Mouse (Mus musculus) yolk sac, embryonic 10.5 days (tissue): ENCODE results near the gene Lpp.
A peak's percentile ranks its signal among the peaks of the same experiment; 100 is the strongest.

Source experiments
- DNase-seq: peaks from one replicate; pipeline ENCODE4 v3.0.0-alpha.2; 2017; ENCODE audit warnings: low spot score

The Lpp gene

DNA sequence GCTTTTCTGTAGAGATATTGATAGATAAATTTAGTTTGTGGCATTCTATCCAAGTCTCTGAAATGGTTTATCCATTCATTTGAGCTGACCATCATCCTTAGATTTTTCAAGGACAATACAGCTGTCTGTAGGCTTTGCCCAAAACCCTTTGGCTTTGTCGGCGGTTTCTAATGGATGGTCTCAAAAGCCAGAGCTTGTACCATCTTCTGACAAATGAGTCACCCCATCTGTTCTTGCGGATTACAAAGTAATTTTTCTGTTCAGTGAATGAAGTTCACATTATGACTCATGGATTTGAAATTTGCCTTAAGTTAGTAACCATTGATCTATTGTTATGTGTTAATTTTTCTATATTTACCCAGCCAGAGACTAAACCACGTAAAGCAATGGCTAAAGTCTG is 301.8 kb downstream of the Lpp start:
- no peak for DNase-seq

- DNase-seq, result no peak
Measured at GRCm38 (mm10) chr16:24704215-24704614, 310.9 kb downstream of the Lpp start.

GRCm38 (mm10) chr16:24723641-24724040 is 330.3 kb downstream of the Lpp start:
- DNase-seq, result no peak

DNA sequence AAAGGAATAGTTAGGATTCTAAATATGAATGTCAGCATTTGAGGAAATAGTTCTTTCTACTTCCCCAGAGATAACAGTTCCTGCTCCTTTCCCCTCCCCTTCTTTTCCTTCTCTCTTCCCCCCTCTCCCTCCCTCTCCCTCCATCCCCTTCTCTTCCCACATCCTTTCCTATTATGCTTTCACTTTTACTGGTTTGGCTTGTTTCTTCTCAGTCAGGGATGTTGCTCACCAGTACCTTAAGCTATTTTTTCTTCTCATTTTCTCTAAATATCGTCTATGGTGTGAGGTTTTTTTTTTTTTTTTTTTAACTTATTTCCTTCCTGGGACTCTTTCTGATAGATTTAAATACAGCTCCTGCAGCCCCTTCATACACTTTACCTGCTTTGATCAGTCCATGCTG is 339.4 kb downstream of the Lpp start:
- no peak for DNase-seq

DNA sequence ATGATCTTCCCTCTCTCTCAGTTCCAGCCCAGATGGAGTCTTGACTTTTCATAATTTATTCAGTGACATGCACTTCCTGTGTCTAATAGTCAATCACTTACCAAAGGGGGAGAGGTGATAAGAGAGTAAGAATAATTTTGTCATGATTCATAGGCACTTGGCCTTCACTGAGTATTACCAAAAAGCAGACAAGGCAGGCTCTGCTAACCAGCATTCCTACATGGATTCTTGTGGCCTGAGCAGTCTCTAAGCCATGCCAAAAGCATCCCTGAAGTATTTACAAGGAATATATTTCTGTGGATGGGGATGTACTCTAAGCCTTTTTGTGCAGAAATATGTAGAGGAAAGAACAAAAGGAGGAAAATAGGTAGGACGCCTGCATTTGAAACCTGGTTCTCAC is 340.0 kb downstream of the Lpp start:
- no peak for DNase-seq

- DNase-seq, result no peak
Measured at GRCm38 (mm10) chr16:24735754-24736153, 342.4 kb downstream of the Lpp start.

- DNase-seq, result no peak
Measured at GRCm38 (mm10) chr16:24737362-24738057, 344.2 kb downstream of the Lpp start.

GRCm38 (mm10) chr16:24740714-24741113 is 347.4 kb downstream of the Lpp start:
- DNase-seq, result no peak

DNA sequence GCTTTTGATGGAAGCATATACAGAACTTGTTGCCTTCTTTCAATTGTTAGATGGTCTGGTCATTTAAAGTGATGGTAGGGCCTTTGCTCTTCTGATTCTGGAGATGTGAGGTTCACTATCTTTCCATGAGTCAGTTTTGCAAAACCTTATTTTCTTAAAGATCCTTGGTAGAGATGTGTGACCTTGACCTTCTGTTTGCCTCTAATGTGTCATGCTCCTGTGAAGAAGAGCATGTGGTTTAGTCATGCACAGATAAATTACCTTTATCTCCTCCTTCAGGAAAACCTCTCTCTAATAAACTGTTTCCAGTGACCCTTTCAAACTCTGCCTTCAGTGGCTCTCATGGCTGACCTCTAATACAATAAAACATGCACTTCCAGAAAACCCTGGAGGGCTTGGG is 356.5 kb downstream of the Lpp start:
- no peak for DNase-seq

- peak; percentile 27 for DNase-seq
Measured at GRCm38 (mm10) chr16:24756141-24756540, 362.8 kb downstream of the Lpp start.

DNA sequence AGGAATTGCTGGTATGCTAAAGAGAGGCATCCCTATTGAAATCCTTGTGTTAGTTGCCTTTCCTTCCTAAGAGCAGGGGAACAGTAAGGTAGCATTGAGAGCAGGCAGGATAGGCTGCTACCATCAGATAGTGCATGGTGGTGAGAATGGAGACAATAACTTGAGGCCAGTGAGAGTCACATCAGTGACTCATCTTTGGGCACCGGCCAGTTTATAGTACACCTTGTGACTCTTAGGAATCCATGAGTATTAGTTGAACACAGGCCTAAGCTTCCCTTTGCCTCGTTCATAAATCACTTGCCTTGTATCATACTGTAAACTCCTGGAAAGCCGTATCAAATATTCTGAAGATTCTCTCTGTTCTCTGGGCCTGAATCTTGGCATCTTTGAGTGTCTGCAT is 372.7 kb downstream of the Lpp start:
- DNase-seq, result no peak

DNA sequence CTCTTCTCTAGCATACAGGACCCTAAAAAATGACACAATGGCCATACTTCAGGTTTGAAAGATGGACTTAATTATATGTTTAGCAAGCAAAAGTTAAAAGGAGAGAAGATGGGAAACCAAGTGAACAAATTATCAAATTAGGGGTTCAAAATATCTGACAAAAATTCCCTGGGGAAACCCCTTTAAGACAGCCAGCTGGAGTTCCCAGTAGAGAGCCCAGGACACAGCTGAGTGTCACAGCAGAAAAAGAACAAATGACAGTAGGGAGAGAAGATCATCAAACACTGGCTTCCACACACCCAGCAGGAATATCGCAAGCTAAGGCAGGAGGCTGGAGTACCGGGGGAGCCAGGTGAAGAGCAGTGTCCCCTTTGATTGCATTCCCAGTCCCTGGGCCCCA is 373.3 kb downstream of the Lpp start:
- no peak for DNase-seq

DNA sequence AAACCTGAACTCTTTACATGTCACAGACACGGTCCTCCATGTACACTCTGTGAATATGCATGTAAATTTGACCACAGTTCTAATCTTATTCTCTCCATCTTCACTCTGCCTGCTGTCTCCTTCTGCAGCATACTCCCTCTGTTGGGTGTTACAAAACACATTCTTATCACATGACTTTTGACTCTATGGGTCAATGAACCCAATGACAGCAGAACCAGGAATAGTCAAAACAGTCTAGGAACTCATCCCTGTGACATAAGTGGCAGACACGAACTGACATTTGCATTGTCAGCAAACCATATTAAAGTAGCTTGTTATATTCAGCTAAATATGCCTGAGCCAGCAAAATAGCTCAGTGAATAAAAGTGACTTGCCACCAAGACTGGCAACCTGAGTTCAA is 383.7 kb downstream of the Lpp start:
- DNase-seq, result peak; percentile 5

DNA sequence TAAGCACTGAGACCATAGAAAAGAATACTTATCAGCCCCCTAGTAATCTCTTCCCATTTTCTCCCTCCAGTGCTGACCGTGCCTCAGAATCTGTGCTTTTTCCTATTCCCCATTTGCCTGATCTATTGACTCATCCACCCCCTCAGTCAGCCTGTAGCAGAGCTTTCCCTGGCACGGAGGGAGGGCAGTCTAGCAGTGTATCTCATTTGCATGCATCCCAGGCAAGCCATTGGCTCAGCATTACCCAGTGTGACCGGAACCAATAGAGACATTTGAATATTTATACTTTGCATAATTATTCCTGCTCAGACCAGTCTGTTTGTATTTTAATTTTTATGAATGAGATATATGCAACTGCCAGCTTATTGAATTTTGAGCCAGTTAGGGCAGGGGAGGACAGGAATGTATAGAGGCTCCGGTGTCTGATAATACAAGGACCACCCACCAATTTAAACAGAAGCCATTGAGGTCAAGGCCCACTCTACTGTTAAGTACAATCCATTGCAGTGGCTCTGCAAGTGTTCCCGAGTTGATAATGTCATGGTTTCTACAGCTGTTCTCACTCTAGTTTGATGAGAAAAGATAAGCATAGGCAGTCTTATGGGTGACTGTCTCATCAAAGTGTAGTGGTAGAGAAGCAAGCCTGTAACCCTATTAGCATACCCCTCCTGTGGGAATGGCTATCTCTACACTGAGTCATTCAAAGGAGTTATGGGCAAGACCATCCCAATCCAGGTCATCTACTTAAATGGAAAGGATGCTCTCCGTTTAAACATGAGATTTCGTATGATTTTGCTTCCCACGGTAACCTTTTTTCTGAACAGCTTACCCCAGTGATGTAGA is 385.3 kb downstream of the Lpp start:
- no peak for DNase-seq

DNA sequence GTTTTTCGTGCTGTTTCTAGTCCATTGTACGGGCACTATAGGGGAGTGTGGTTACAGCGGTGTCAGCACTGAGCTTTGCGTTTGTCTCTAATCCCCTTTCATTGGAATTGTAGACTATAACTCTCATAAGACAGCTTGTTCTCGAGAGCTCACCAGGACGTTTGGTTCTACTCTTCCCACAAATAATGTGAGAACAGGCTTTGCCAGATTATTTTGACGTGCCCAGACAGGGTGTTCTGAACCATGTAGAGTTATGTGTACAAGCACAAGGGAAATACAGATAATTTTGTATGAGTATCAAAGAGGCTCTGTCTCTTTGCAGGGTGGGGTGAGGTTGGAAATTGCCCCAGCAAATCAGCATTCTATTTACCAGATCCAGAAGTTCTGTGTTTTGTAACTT is 387.2 kb downstream of the Lpp start:
- no peak for DNase-seq

DNA sequence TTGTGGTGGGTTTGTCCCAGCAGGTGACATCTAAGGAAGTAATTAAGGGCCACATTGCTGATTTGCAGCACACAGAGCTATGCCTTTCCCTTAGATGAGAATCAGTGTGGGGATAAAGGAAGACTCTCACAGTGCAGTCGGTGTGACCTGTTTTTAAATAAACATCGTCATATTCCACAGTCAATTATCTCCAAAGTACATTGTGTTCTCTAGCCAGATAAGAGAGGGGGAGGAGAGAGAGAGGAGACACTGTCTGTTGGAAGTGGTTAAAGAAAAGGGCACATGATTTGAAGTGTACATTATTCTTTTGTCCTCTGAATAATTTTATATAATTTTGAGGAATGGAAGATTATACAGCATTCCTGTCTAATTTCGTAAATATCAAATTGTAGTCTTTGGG is 388.6 kb downstream of the Lpp start:
- no peak for DNase-seq

- DNase-seq, result no peak
Measured at GRCm38 (mm10) chr16:24785651-24786050, 392.3 kb downstream of the Lpp start.

DNA sequence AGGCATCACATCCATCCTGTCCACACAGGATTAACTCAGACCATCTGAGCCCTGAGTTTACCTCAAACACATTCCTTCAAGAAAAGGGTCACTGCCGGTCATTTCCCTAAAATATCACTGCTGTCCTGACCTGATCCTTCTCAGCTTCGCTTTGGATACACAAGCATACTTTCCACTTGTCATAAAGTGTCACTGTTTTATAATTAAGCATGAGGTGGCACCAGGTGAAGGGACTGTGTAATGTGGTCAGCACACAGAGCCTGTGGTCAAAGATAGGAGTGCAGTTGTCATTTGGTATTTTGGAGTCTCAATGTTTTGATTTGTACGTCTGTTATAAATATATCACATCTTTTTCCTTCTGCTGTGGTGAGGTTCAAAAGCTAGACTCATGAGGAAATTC is 395.7 kb downstream of the Lpp start:
- no peak for DNase-seq

GRCm38 (mm10) chr16:24791387-24791786 is 398.1 kb downstream of the Lpp start:
- DNase-seq, result no peak

- DNase-seq, result no peak
Measured at GRCm38 (mm10) chr16:24791984-24792383, 398.7 kb downstream of the Lpp start.

DNA sequence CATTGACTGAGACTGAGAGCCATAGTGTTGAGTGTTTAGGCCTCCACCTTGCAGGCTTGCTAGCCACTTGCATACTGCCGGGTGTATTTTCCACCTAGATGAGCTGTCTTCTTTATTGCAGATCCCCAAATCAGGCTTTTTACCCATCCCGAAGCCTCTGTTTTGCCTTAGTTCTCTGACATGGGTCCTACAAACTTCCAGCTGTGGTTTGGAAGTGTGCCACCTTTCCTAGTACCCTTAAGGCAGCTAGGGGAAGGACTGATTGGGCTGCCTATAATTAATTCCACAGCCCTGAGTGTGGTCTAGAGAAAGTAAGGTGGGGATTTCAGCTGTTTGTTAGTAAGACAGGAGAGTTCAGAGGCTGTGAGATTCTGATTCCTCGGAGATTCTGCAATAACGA is 399.5 kb downstream of the Lpp start:
- no peak for DNase-seq

DNA sequence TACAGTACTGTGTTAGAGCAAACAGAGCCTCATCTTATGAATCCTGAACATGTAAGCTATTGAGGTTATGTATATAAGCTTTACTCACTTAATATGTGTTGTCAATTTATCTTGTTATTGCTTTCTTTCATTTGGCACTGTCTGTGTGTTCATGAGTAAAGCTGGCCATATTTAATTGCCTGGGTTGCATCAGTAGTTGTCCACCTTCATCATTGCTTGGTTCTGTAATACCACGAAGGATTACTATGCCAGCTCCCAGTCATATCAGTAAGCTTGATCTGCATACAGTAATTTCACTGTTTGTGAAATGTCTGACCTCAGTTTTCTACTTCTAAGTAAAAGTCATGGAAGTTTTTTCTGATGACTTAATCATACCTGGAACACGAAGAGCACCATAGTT is 401.4 kb downstream of the Lpp start:
- DNase-seq, result no peak

GRCm38 (mm10) chr16:24801355-24801754 is 408.0 kb downstream of the Lpp start:
- no peak for DNase-seq

DNA sequence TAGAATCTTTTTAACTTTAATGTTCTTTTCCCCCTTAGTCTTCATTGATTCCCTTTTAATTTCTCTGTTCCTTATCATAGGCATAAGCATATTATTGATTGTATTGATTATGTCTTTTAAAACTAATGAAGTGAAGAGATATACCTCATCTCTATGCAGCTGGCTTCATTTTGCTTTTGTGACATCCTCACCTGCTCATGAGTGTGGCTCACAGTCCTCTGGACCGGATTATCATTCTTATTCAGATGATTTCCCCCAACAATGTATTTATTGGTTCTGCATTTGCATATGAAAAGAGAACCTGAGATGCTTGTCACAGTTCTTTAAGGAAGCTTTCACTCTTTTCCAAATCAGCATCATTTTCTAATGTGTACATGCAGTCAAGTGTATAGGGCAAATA is 408.5 kb downstream of the Lpp start:
- no peak for DNase-seq
